Mouse (Mus musculus) cortical plate, adult 2 months (tissue): ENCODE results near the gene Spata13.

ENCODE experiments used
- CTCF ChIP-seq: fragments of 200-500 bp; IDR thresholded peaks from 2 replicates; pipeline ENCODE4 v1.5.1; 2011; ENCODE audit warnings: mild to moderate bottlenecking, control low read depth, low read length; ENCODE audit not compliant: insufficient read depth; ENCODE audit errors: extremely low read depth
- POLR2A ChIP-seq: fragments of 200-500 bp; IDR thresholded peaks from 2 replicates; pipeline ENCODE4 v1.6.1; 2011; ENCODE audit warnings: mild to moderate bottlenecking, low read length, control low read depth; ENCODE audit not compliant: insufficient read depth; ENCODE audit errors: extremely low read depth

DNA sequence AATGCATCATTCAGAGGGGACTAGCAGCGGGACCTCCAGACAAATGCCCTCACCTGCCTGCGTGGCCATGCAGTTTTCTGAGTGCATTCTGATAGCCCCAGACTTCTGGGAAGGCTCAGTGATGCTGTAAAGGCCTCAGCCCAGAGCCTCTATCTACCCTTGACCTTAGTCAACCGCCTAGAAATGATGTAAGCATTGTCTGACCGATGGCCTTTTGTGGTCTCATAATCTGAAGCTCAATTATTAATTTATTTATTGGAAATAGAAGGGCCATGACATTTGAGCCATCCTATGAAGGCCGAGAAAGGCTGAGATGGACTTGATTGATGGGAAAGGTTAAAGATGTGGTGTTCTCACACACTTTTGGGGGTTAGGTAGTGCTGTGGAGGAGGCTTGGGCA is 56.0 kb downstream of the Spata13 start:
- no peak for TF ChIP-seq CTCF
- no peak for TF ChIP-seq POLR2A
